Mouse (Mus musculus): ENCODE results near the gene Nuak1.

Nuak1 gene

GRCm38 (mm10) chr10:84444396-84444795 lies 4.0 kb upstream of the Nuak1 start:
- DNase-seq = no peak

GRCm38 (mm10) chr10:84441846-84442245 lies 1.4 kb upstream of the Nuak1 start:
- DNase-seq = no peak

GRCm38 (mm10) chr10:84441434-84441785 lies 1.0 kb upstream of the Nuak1 start:
- no peak for DNase-seq

GRCm38 (mm10) chr10:84440181-84440540 lies 236 bp downstream of the Nuak1 start:
- no peak for DNase-seq

- no peak for DNase-seq
These were observed 1.2 kb downstream of the Nuak1 start for GRCm38 (mm10) chr10:84439228-84439596.

- DNase-seq = no peak
These were observed 1.8 kb downstream of the Nuak1 start for GRCm38 (mm10) chr10:84438466-84439227.

GRCm38 (mm10) chr10:84438049-84438422 lies 2.4 kb downstream of the Nuak1 start:
- peak; percentile 96 for DNase-seq

GRCm38 (mm10) chr10:84437166-84438048 lies 3.0 kb downstream of the Nuak1 start:
- no peak for DNase-seq

- no peak for DNase-seq
These were observed 4.5 kb downstream of the Nuak1 start for GRCm38 (mm10) chr10:84435930-84436329.

GRCm38 (mm10) chr10:84433193-84433801 lies 7.1 kb downstream of the Nuak1 start:
- no peak for DNase-seq

- DNase-seq = peak; percentile 49
These were observed 16.0 kb downstream of the Nuak1 start for GRCm38 (mm10) chr10:84424374-84424773.

- no peak for DNase-seq
These were observed 16.5 kb downstream of the Nuak1 start for GRCm38 (mm10) chr10:84423903-84424302.

- DNase-seq = no peak
These were observed 19.8 kb downstream of the Nuak1 start for GRCm38 (mm10) chr10:84420589-84420988.

GRCm38 (mm10) chr10:84418421-84418820 lies 22.0 kb downstream of the Nuak1 start:
- no peak for DNase-seq

- DNase-seq = no peak
These were observed 23.6 kb downstream of the Nuak1 start for GRCm38 (mm10) chr10:84416752-84417151.

- DNase-seq = no peak
These were observed 25.3 kb downstream of the Nuak1 start for GRCm38 (mm10) chr10:84414981-84415700.

- no peak for DNase-seq
These were observed 27.1 kb downstream of the Nuak1 start for GRCm38 (mm10) chr10:84413310-84413709.

- no peak for DNase-seq
These were observed 28.0 kb downstream of the Nuak1 start for GRCm38 (mm10) chr10:84412326-84412962.

GRCm38 (mm10) chr10:84411122-84412105 lies 29.0 kb downstream of the Nuak1 start:
- no peak for DNase-seq

- no peak for DNase-seq
These were observed 31.3 kb downstream of the Nuak1 start for GRCm38 (mm10) chr10:84408965-84409660.
